Mouse (Mus musculus): ENCODE results near the gene Eepd1. TPM values are rescaled to one million over a fixed set of nuclear protein-coding genes. Genes with fewer than 3 reads are reported as not detected.
A peak's percentile ranks its signal among the peaks of the same experiment; 100 is the strongest.

Eepd1 gene
- total RNA-seq, 2 experiments from 2014 or later: 49.4 to 59.9 TPM

DNA sequence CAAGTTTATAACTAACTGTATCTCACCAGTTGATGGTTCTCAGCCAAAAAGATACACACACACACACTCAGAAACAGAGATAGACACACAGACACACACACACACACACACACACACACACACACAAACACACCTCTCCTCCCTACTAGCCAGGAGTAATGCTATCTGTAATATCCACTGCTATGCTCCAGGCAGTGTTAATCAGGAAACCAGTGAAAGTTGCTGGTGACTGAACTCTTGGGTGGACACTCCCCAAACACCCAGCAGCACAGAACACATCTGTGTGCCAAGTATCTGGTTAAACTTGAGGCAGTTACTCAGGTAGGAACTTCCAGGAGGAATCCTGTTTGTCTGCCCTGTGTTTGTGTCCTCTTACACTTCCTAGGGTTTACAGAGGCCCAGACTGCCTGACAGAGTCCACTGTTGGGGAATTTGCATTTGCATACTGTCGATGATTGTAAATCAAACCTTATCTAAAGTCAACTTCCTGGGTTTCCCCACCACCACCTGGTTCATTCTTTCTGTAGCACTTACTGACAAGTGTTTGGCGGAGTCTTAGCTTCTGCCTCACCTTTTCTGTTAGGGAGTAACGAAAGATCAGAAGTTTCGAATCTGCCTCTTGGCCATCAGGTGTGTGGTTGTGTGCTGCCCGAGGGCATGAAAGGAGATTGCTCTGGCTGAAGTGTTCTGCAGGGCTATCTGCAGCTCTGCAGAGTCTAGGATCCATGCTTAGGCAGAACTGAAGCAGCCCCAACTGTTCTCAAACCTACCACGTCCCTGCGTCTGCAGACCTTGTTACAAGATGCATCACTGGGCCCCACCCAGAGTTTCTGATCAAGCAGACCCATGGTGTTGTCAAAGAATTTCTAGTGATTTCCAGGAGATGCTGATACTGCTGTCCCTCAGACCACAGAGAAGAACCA lies 97.6 kb downstream of the Eepd1 start:
- no peak for DNase-seq

DNA sequence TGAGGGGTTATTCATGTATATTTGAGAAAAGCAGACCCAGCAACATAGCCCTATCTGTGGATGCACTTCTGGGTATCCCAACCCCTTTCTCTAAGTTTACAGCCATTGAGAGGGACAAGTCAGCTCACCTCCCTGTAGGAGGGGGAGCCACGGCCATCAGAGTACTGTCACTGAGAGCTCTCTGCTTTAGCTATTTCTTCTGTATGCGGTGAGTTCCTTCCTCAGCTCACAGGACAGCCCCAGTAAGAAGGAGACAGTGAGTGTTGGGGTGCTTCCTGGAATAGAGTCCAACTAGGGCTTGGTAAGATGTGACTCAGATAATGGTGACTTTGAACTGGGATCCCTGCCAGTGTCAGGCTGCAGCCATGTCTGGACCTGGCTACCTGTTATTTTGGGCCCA lies 102.3 kb downstream of the Eepd1 start:
- no peak for DNase-seq

DNA sequence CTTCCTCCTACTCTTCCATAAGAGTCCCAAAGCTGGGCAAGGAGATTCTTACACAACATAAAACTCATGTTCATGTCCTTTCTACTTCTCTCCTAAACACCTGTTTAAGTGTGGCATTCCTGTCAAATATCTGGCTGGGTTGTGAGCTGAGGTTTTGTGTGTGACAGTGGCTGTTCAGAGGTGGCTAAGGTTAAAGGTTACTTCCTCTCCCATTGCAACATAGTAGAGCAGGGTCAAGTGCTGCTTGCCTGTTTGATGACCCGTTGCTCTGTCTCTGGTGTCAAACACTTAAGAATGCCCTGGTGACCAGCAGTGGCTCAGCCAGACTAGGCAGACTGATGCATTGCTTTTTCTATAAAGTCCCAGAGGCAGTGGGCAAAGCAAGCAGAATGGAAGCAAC lies 104.3 kb downstream of the Eepd1 start:
- no peak for DNase-seq

DNA sequence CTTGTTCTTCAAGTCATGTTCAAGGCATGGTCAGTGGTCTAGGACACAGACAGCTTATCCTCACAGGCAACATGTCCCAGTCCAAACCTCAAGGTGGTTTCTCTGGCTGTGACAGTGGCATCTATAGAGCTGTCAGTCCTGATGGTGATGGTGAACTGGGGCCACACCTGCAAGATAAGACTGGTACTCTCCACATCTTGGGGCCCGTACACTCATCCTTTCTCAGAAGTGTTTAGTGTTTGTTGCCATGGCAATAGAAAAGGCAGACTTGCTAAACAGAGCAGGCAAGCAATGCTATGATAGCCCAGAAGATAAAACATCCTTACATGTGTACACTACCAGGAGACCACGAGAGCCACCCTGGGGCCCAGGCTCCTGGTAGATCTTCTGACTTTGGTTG lies 107.2 kb downstream of the Eepd1 start:
- no peak for DNase-seq

DNA sequence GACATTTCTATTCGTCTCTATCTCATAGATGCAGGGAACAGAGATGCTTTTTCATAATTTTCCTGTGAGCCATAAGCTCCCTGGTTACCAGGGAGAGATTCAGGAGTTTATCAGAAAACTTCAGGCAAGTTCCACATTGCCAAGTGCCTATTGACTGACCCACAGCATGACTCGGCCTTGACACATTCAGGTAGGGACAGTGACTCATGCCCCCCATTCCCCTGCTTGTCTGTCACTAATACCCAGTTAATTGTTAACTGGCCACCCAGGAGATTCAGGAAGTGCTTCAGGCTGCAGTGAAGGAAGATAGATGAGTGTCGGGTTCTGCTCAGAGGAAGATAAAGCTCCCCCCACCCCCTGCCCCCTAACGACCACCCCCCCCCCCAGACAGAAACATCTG lies 109.4 kb downstream of the Eepd1 start:
- no peak for DNase-seq

DNA sequence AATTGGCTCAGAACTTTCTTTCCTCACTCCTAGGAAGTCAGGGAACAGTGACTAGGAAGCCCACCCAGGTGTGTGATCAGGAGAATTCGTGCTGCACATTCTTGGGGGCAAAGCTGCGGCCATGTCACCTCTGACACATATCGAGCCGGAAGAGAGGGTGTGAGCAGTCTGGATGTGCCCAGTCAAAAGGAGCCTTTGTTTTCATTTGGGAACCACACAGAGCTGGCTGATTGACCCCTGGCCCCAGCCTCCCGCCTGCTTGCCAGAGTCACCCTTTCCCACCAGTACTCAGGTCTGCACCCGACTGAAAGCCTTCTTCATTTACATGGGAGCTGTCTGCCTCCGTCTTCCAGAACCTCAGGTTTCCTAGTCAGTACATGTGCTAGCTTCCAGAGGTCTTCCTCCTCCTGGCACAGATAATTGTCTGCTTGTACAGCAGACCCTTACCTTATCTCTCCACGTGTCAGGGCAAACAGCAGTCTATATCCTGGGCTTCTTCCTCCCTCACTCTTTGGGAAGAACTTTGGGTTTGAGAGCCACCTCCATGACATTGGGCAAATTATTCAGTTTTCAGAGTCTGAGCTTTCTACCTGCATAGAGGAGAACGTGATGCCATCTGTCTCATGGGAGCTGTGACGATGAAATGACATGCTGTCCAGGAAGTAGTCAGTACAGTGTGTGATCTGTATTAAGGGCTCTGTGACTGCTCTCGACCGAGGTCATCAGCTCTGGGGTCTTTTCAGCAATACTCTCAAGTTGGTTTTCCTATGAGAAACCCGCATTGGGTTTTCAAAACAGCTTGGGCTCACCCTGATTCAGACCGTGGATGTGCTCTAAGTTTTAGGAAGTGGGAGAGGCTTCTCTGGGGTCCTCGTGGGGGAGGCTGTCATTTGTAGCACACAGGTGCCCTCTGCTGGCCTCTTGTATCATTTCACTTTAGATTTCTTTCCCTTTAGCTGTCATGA lies 110.3 kb downstream of the Eepd1 start:
- DNase-seq: peak; percentile 43

DNA sequence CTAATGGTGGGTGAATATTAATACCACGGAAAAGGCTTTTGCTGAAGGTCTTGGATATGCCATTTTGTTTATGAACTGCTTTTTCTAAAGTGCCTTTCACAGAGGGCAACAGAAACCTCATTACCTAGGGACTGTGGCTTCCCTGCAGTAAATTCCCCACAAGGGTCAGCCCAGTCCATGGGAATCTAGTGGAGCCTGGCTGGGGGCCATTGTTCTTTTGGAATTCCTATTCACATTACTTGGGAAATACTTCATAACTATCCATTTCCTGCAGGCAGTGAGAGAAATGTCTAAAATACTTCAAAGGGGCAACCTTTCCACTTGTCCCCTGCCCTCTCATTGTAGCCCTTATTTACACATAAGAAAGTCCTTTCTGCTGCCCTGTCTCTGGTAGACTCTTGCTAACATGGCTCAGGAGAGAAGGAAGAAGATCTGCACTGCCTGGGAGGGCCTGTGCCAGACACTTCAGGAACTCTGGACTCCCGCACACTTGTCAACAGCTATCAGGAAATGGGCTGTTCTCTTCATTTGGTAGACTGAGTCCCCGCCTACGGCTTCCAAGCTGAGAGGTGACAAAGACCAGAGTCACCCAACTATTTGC lies 111.1 kb downstream of the Eepd1 start:
- peak; percentile 61 for DNase-seq

DNA sequence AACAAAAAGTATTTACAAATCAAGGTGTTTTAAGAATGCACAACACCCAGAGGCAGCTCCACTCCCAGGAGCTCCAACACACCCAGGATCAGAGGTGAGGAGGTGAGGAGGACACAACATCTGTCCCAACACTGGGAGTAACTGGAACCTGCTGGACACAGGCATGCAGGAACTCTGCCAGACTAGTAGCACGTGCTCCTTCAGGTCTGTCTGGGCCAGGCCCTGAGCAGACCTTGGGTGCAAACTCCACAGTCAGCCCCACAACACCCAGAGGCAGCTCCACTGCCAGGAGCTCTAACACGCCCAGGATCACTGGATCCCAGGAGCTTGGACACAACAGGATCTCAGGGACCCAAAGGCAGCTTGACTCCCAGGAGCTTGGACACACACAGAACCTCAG lies 143.4 kb downstream of the Eepd1 start:
- no peak for DNase-seq

DNA sequence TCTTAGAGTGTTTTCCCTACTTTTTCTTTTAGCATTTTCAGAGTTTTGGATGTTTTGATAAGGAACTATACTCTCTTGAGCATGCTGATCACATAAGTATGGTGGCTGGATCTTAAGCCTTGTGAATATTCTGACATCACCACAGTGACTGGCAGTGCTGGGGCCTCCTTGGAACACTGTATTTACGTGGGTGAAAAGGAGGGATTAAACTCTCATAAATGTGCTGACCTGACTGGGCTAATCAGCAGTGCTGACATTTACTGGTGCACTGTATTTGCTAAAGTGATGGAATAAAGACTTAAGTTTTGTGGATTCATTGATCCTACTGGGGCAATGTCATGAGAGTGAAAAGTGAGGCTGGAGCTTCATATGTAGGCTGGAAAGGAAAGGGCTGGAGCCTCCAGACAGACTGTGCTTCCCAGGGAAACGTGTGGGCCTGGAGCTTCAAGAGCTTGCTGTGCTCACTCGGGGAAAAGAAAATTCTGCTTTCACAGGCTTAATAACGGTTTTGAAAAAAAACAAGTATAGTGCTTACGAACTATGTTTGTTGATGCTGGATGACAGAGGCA lies 148.3 kb downstream of the Eepd1 start:
- no peak for DNase-seq

Other genes with a start within 250 kb of the Eepd1 start
- gene Sept7, start 229.1 kb upstream of the Eepd1 start, total RNA-seq (2021): 100 to 1,000 TPM; 102 to 108 TPM

Data from gastrocnemius, postnatal 10 days (tissue).